In the genomic region with DNA sequence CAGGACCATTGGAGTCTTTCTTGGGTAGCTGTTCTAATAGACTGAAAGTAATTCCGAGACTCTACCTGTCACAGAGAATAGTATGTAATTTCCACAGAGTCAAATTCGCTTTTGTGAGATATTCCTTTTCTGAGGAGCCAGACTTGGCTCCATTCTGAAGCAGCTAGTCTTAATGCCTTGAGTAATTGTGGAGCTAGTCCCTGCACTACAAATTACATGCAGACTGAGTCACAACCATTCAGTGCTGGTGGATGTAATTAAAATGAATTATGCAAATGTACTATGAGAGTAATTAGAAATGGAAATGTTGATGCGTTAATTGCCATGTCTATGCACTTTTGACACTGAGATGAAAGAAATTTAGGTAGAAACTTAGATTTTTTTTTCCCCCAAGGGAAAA, we compare ENCODE assay signal across 23 mouse cellular contexts.
DNase-seq lines count a peak whose midpoint lies in the region; ATAC-seq and TF ChIP-seq lines count a peak whose summit lies in the region.
"Had no signal": no experiment of that assay in that cellular context is flagged by ENCODE, and none has a peak within 500 bp of the region (broad histone marks: within the 10 kb centered on the region; RNA-seq: fewer than 3 reads in every experiment).

No protein-coding gene starts in this region.

- H3K9ac ChIP-seq in midbrain, embryonic 13.5 days (replicated peaks) = no peak overlapping the region
- no peak overlapping the region for H3K9ac ChIP-seq in forebrain, embryonic 15.5 days (replicated peaks)
- no peak overlapping the region for H3K9ac ChIP-seq in midbrain, postnatal 0 days (replicated peaks; ENCODE audit: low read length, poor library complexity, severe bottlenecking)
- H3K9ac ChIP-seq: limb, embryonic 15.5 days; liver, embryonic 15.5 days had no signal

- no peaks in the 10 kb centered on the region for H3K4me1 ChIP-seq in midbrain, embryonic 13.5 days (replicated peaks)
- no peaks in the 10 kb centered on the region for H3K4me1 ChIP-seq in midbrain, embryonic 10.5 days
- peaks cover 16% of the 10 kb centered on the region for H3K4me1 ChIP-seq in forebrain, embryonic 15.5 days
- H3K4me1 ChIP-seq in midbrain, postnatal 0 days (ENCODE audit: insufficient read depth, low read length) = no peaks in the 10 kb centered on the region
- H3K4me1 ChIP-seq: limb, embryonic 15.5 days; liver, embryonic 15.5 days had no signal

- 0 out of 2 replicates have a peak, but pooled peaks have one; percentile 53 for ATAC-seq in midbrain, embryonic 13.5 days
- ATAC-seq in forebrain, embryonic 15.5 days (replicated peaks) = peak; percentile 94
- no peak for ATAC-seq in midbrain, postnatal 0 days (ENCODE audit: low FRiP score)
- ATAC-seq: lung, postnatal 0 days had no signal

- no peak for TF ChIP-seq CTCF in brain, embryonic 14.5 days (IDR thresholded peaks at IDR 0.05; ENCODE audit: borderline replicate concordance, extremely low read depth, insufficient read depth, insufficient read length)
- no peak for TF ChIP-seq CTCF in midbrain, postnatal 0 days (IDR thresholded peaks at IDR 0.05)

- H3K36me3 ChIP-seq in midbrain, embryonic 13.5 days = no peaks in the 10 kb centered on the region
- no peaks in the 10 kb centered on the region for H3K36me3 ChIP-seq in midbrain, embryonic 10.5 days
- no peaks in the 10 kb centered on the region for H3K36me3 ChIP-seq in forebrain, embryonic 15.5 days
- no peaks in the 10 kb centered on the region for H3K36me3 ChIP-seq in midbrain, postnatal 0 days (ENCODE audit: insufficient read depth, low read length)
- H3K36me3 ChIP-seq: limb, embryonic 15.5 days; liver, embryonic 15.5 days had no signal

- intact Hi-C loops in heart, postnatal 36 days (cut with DNase I) = no loop called here

- H3K27ac ChIP-seq in midbrain, embryonic 13.5 days = no peak overlapping the region
- no peak overlapping the region for H3K27ac ChIP-seq in midbrain, embryonic 10.5 days (replicated peaks)
- peak overlapping the region; percentile 38 for H3K27ac ChIP-seq in forebrain, embryonic 15.5 days (replicated peaks)
- no peak overlapping the region for H3K27ac ChIP-seq in midbrain, postnatal 0 days (ENCODE audit: low read depth, low read length)
- H3K27ac ChIP-seq: heart, adult 2 months; layer of hippocampus, adult 2 months; limb, embryonic 15.5 days; liver, embryonic 15.5 days had no signal

- no peak overlapping the region for H3K4me3 ChIP-seq in midbrain, embryonic 13.5 days (replicated peaks)
- H3K4me3 ChIP-seq in midbrain, embryonic 10.5 days = no peak overlapping the region
- no peak overlapping the region for H3K4me3 ChIP-seq in forebrain, embryonic 15.5 days
- H3K4me3 ChIP-seq in midbrain, postnatal 0 days (ENCODE audit: low read depth, low read length) = no peak overlapping the region
- H3K4me3 ChIP-seq: heart, adult 2 months; layer of hippocampus, adult 2 months; limb, embryonic 15.5 days; liver, embryonic 15.5 days had no signal

- no peak for DNase-seq in midbrain, embryonic 10.5 days (ENCODE audit: low spot score)
- DNase-seq in brain, embryonic 14.5 days (ENCODE audit: low read depth) = peak; percentile 84
- DNase-seq in midbrain, postnatal 0 days (ENCODE audit: low spot score) = peak; percentile 10
- no peak for DNase-seq in heart, postnatal 36 days
- no peak for DNase-seq in cerebellum, adult 18-20 months
- DNase-seq: B cell, adult 2 months; cerebellum, adult 9-11 months; gastrocnemius, postnatal 10 days; heart, adult 2 months; heart, postnatal 4 days; kidney, adult 18-20 months; kidney, postnatal 14 days; layer of hippocampus, postnatal 36 days; right cerebral cortex, postnatal 14 days; spleen, adult 18-20 months; thymus, adult 18-20 months; thymus, postnatal 4 days had no signal

- no peak overlapping the region for H3K4me2 ChIP-seq in midbrain, embryonic 13.5 days (replicated peaks)
- no peak overlapping the region for H3K4me2 ChIP-seq in forebrain, embryonic 15.5 days (replicated peaks)
- H3K4me2 ChIP-seq in midbrain, postnatal 0 days (ENCODE audit: low read depth, low read length, poor library complexity, severe bottlenecking) = no peak overlapping the region
- H3K4me2 ChIP-seq: limb, embryonic 15.5 days; liver, embryonic 15.5 days had no signal

- no peak for TF ChIP-seq POLR2A in brain, embryonic 14.5 days (IDR thresholded peaks at IDR 0.05; ENCODE audit: borderline replicate concordance, extremely low read depth, insufficient read depth, insufficient read length, poor library complexity, severe bottlenecking)

- WGBS in midbrain, embryonic 13.5 days = 78% methylated on average over 3 of the region's 3 CpGs
- 88% methylated on average over 3 of the region's 3 CpGs for WGBS in midbrain, embryonic 10.5 days
- 22% methylated on average over 3 of the region's 3 CpGs for WGBS in forebrain, embryonic 15.5 days
- 69% methylated on average over 3 of the region's 3 CpGs for WGBS in midbrain, postnatal 0 days

- H3K9me3 ChIP-seq in midbrain, embryonic 13.5 days = no peaks in the 10 kb centered on the region
- no peaks in the 10 kb centered on the region for H3K9me3 ChIP-seq in midbrain, embryonic 10.5 days (replicated peaks)
- no peaks in the 10 kb centered on the region for H3K9me3 ChIP-seq in forebrain, embryonic 15.5 days
- no peaks in the 10 kb centered on the region for H3K9me3 ChIP-seq in midbrain, postnatal 0 days (ENCODE audit: low read length)
- H3K9me3 ChIP-seq: limb, embryonic 15.5 days; liver, embryonic 15.5 days had no signal

- no peaks in the 10 kb centered on the region for H3K27me3 ChIP-seq in midbrain, embryonic 13.5 days
- no peaks in the 10 kb centered on the region for H3K27me3 ChIP-seq in midbrain, embryonic 10.5 days (ENCODE audit: low read depth, poor library complexity, severe bottlenecking)
- H3K27me3 ChIP-seq in forebrain, embryonic 15.5 days = no peaks in the 10 kb centered on the region
- no peaks in the 10 kb centered on the region for H3K27me3 ChIP-seq in midbrain, postnatal 0 days (ENCODE audit: insufficient read depth, low read length)
- H3K27me3 ChIP-seq: limb, embryonic 15.5 days; liver, embryonic 15.5 days had no signal

Comparison
In these comparisons a context has a peak if more than half of its experiments do, and no peak if none do; other contexts are left out.
1. DNase-seq: peak in brain, embryonic 14.5 days (single experiment) and midbrain, postnatal 0 days (single experiment); none in midbrain, embryonic 10.5 days (single experiment), heart, postnatal 36 days (0 of 2) and cerebellum, adult 18-20 months (0 of 2).